Mouse (Mus musculus): Measurements from ENCODE around the gene Rbm47. TPM values are rescaled to one million over a fixed set of nuclear protein-coding genes. Genes with fewer than 3 reads are reported as not detected.

Gene Rbm47
- polyA plus RNA-seq, 1 experiment from 2014 or later, result 7.8 TPM

DNA sequence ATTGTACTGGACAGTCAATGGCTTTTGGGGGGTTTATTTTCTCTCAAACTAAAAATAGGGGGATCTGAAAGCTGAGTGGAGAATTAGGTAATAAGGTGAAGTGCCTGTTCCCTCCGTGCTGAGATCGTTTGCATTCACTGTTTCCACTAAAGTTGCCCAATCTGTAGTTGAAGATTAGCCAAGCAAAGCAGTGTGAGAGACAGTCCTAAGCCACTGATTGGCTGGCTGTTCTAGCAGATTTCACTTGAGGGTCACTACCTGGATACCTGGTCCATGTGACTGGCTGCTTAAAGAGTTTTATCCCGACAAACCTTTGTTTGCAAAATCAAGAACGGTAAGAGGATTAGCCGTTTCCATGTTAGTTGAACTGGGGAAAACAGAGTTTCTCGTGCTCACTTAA, 58.7 kb downstream of the Rbm47 start:
- no peak for ATAC-seq (ENCODE audit: low FRiP score)
- Histone ChIP-seq H3K4me2 (no peak overlapping the region), H3K9me3 (no peaks in the 10 kb centered on the region), H3K4me1 (replicated peaks) (no peaks in the 10 kb centered on the region), H3K27me3 (no peaks in the 10 kb centered on the region), H3K9ac (no peak overlapping the region), H3K36me3 (no peaks in the 10 kb centered on the region), H3K27ac (no peak overlapping the region), H3K4me3 (no peak overlapping the region)
- WGBS, result 71% methylated on average over 6 of the region's 6 CpGs

DNA sequence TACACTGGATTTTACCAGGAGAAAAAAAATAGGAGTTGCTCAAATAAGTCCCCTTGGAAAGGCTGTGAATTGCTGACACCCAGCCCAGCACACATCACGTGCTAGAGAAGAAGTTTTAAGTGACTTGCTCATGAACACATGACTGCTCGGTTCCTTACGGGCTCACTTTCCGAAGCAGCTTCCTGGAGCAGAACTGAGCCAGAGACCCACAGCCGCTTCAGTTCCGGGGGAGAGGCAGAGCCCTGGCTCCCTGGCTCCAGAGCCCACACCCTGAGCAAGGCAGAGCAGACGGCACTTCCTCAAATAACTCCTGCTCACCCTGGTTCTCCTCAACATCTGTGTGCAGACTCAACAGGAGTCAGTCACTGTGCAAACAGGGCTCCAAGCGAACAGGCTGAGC, 60.9 kb downstream of the Rbm47 start:
- Histone ChIP-seq H3K9ac (no peak overlapping the region), H3K4me1 (replicated peaks) (no peaks in the 10 kb centered on the region), H3K36me3 (no peaks in the 10 kb centered on the region), H3K9me3 (no peaks in the 10 kb centered on the region), H3K27ac (no peak overlapping the region), H3K4me2 (no peak overlapping the region), H3K27me3 (no peaks in the 10 kb centered on the region), H3K4me3 (no peak overlapping the region)
- 88% methylated on average over 8 of the region's 8 CpGs for WGBS
- ATAC-seq (ENCODE audit: low FRiP score), result no peak

DNA sequence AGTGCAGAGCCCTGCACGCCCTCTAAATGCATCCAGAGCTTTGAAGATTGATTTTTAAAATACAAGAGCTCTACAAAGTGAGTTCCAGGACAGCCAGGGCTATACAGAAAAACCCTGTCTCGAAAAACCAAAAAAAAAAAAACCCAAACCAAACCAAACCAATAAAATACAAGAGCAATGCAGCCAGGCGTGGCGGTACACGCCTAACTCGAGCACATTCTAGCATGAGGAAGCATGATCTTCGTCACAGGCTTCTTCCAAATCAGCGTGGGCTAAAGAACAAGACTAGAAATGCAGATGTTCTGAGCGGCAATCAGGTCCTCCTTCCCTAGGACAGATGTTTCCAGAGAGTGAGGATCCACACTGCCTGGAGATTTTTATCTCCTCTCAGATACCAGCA, 66.5 kb downstream of the Rbm47 start:
- WGBS, result 86% methylated on average over 9 of the region's 9 CpGs
- Histone ChIP-seq H3K4me3 (no peak overlapping the region), H3K9ac (no peak overlapping the region), H3K36me3 (no peaks in the 10 kb centered on the region), H3K9me3 (no peaks in the 10 kb centered on the region), H3K27me3 (no peaks in the 10 kb centered on the region), H3K4me1 (replicated peaks) (no peaks in the 10 kb centered on the region), H3K27ac (no peak overlapping the region), H3K4me2 (no peak overlapping the region)
- no peak for ATAC-seq (ENCODE audit: low FRiP score)

DNA sequence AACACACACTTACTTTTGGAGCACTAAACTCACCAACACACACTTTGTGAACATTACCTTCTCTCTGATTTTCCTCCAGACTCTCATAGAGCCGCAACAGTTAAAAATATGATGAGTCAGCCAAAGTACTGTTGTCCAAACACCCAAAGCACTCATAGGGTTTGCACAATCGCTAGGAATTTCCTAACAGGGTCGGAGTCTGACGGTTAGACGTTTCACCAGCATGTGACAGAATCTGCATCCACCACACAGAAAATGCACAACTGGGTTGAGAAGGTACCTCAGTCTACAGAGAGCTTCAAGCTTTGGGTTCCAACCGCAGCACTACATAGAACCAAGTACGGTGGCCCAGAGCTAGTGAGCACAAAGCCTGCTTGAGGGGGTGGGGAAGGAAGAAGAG, 67.0 kb downstream of the Rbm47 start:
- Histone ChIP-seq H3K9me3 (no peaks in the 10 kb centered on the region), H3K4me1 (replicated peaks) (no peaks in the 10 kb centered on the region), H3K4me2 (no peak overlapping the region), H3K27me3 (no peaks in the 10 kb centered on the region), H3K27ac (no peak overlapping the region), H3K4me3 (no peak overlapping the region), H3K9ac (no peak overlapping the region), H3K36me3 (no peaks in the 10 kb centered on the region)
- ATAC-seq (ENCODE audit: low FRiP score), result no peak
- WGBS, result 92% methylated on average over 7 of the region's 7 CpGs

DNA sequence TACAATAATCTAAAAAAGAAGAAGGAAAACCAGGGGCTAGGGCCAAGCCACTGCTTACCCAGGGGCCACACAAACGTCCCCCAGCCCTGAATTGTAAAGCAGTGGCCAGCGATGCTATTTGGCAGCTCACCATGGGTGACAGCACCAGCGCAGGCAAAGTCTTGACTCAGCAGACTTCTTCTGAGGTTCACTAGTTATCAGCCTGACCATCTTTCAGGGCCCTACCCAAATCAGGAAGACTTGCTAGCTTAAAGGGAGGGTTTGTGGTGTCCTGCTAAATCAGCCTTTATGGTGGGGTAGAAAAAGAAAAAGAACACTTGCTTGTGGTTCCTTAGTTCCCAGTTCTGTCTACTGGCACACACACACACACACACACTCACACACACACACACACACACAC, 67.6 kb downstream of the Rbm47 start:
- Histone ChIP-seq H3K36me3 (no peaks in the 10 kb centered on the region), H3K9ac (no peak overlapping the region), H3K27me3 (no peaks in the 10 kb centered on the region), H3K4me2 (no peak overlapping the region), H3K9me3 (no peaks in the 10 kb centered on the region), H3K4me3 (no peak overlapping the region), H3K27ac (no peak overlapping the region), H3K4me1 (replicated peaks) (0 out of 2 replicates have a peak, but pooled peaks cover 2% of the 10 kb centered on the region)
- no peak for ATAC-seq (ENCODE audit: low FRiP score)
- WGBS, result 86% methylated on average over 3 of the region's 3 CpGs

DNA sequence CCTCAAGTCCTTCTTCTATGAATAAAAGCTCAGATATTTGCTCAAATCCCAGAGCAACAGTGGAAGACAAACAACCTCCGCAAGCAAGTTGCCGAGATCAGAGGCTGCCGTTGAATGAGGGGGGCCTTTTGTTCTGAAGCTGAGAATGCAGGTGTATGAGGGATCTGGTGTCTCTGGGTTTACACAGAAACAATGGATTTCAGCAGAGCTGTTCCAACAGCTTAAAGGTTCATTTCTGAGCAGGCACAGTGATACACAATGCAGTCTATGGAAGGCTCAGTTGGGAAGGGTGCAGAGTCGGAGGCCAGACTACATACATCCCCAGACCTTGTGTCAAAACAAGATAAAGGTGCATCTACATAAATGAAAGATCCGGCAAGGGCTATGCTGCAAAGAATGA, 69.5 kb downstream of the Rbm47 start:
- no peak overlapping the region for H3K4me2 ChIP-seq
- H3K27me3 ChIP-seq, result no peaks in the 10 kb centered on the region
- no peak overlapping the region for H3K4me3 ChIP-seq
- 75% methylated on average over 5 of the region's 5 CpGs for WGBS
- H3K4me1 ChIP-seq (replicated peaks), result 0 out of 2 replicates have a peak, but pooled peaks cover 3% of the 10 kb centered on the region
- H3K36me3 ChIP-seq, result no peaks in the 10 kb centered on the region
- H3K9ac ChIP-seq, result no peak overlapping the region
- H3K9me3 ChIP-seq, result no peaks in the 10 kb centered on the region
- ATAC-seq (ENCODE audit: low FRiP score), result no peak
- H3K27ac ChIP-seq, result no peak overlapping the region

DNA sequence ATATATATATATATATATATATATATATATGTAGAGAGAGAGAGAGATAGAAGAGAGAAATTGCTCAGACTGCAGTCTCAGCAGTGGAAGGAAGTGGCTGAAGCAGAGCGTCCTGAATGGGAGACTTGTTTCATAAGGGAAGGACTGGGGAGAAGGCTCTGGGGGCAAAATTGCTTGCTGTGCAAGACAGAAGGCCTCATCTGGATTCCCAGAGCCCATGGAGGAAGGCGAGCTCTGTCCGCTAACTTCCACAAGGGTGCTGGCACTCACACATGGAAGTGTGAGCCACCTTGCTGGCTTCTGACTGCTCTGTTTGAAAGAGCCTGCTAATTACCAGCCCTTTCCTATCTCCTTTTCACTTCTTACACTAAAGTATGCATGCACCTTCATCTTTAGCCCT, 70.1 kb downstream of the Rbm47 start:
- H3K27me3 ChIP-seq, result no peaks in the 10 kb centered on the region
- no peak overlapping the region for H3K4me3 ChIP-seq
- no peak overlapping the region for H3K9ac ChIP-seq
- H3K36me3 ChIP-seq, result no peaks in the 10 kb centered on the region
- 0 out of 2 replicates have a peak, but pooled peaks cover 3% of the 10 kb centered on the region for H3K4me1 ChIP-seq (replicated peaks)
- H3K4me2 ChIP-seq, result no peak overlapping the region
- ATAC-seq (ENCODE audit: low FRiP score), result no peak
- WGBS, result 96% methylated on average over 3 of the region's 3 CpGs
- H3K27ac ChIP-seq, result no peak overlapping the region
- no peaks in the 10 kb centered on the region for H3K9me3 ChIP-seq

DNA sequence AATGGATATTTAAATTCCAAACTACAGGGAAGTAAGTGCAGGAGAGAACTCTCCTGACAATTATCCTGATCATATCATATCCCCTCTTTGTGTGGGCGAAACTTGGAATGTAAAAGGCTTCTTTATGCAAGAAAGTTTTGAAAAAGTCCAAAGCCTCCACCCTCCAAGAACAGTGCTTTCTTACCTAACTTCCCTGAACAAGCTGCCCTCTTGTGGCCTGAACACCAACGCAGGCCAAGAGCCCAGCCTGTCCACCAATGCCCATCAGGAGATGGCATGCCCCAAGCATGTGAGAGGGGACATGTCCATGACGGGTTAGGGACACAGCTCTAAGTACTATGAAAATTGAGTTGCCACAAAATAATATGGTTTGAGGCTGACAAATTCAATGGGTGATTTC, 71.3 kb downstream of the Rbm47 start:
- no peaks in the 10 kb centered on the region for H3K27me3 ChIP-seq
- H3K4me1 ChIP-seq (replicated peaks), result 0 out of 2 replicates have a peak, but pooled peaks cover 3% of the 10 kb centered on the region
- no peak overlapping the region for H3K4me2 ChIP-seq
- H3K27ac ChIP-seq, result no peak overlapping the region
- 76% methylated on average over 3 of the region's 3 CpGs for WGBS
- H3K9ac ChIP-seq, result no peak overlapping the region
- no peaks in the 10 kb centered on the region for H3K9me3 ChIP-seq
- no peaks in the 10 kb centered on the region for H3K36me3 ChIP-seq
- H3K4me3 ChIP-seq, result no peak overlapping the region
- ATAC-seq (ENCODE audit: low FRiP score), result no peak

DNA sequence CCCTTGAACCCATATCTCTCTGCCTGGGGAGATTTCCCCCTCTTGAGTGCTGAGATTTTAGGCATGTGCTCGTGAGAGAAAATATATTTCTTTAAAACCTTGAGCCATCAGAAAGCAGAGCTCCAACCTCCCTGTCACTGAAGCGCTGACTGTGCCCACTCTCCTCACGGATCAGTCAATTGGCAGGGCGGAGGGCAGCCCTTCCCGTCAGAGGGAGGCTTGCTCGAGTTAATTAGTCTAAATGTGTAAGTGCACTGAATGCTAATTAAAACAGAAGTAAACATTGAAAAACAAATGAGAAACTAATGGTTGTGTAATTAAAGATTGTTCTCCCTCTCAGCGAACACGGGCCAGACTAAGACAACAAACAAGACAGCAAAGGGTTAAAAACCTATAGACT, 72.6 kb downstream of the Rbm47 start:
- no peaks in the 10 kb centered on the region for H3K36me3 ChIP-seq
- no peak overlapping the region for H3K27ac ChIP-seq
- no peak overlapping the region for H3K9ac ChIP-seq
- H3K9me3 ChIP-seq, result no peaks in the 10 kb centered on the region
- H3K4me2 ChIP-seq, result no peak overlapping the region
- no peak overlapping the region for H3K4me3 ChIP-seq
- ATAC-seq (ENCODE audit: low FRiP score), result no peak
- 63% methylated on average over 8 of the region's 8 CpGs for WGBS
- H3K27me3 ChIP-seq, result no peaks in the 10 kb centered on the region
- H3K4me1 ChIP-seq (replicated peaks), result 0 out of 2 replicates have a peak, but pooled peaks cover 3% of the 10 kb centered on the region

DNA sequence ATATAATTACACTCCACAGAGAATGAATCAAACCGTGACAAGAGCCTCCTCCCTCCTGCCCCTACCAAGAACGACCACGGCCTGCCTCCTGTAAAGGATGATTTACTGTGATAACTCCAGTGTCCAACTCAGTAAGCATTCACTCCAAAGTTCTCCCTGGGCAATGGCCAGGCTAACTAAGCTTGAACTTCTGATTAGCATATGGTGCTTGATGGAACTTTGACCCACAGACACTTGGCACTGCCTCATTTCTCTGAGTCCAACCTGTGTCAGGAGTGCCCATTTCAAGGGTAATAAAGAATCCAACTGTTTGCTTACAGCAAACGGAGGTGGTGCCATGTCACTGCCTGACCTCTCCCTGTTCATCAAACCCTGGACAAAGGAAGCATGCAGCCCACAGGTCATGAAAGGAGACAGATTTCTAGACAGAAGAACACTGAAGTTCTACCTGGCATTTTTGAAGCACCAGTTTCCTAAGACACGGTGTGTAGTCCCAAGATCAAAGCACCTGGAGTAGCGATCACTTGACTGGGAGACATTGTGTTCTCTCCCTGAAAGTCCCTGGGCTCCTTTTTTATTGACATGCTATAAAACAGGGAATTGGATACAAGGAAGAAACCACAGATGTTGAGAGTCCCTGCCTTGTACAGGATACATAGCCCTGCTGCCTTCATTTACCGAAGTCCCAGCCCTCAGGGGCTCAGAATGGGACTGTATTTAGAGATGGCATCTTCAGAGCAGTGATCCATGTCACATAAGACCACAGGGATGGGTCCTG, 74.6 kb downstream of the Rbm47 start:
- Histone ChIP-seq H3K27me3 (no peaks in the 10 kb centered on the region), H3K4me2 (no peak overlapping the region), H3K36me3 (no peaks in the 10 kb centered on the region), H3K4me3 (no peak overlapping the region), H3K27ac (no peak overlapping the region), H3K9me3 (no peaks in the 10 kb centered on the region), H3K4me1 (replicated peaks) (0 out of 2 replicates have a peak, but pooled peaks cover 3% of the 10 kb centered on the region), H3K9ac (no peak overlapping the region)
- no peak for ATAC-seq (ENCODE audit: low FRiP score)
- 80% methylated on average over 7 of the region's 7 CpGs for WGBS

DNA sequence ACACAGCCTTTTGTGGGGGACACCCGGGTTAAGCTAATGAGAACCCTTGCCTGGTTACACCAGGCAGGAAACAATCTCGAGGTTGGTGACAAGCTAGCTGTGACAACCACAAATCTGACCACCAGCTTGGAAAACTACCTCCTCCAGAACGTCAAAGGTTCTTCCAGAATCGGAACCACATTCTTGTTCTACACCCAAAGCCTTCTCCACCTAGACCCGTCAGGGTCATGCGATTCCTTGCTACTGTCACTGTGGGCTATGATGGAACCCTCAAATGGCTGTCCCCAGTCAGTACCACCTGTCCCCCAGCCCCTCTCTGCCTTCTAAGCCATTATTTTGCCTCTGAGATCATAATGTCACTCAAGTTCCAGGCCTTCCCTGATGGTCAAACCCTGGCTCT, 76.8 kb downstream of the Rbm47 start:
- no peak overlapping the region for H3K4me2 ChIP-seq
- WGBS, result 91% methylated on average over 6 of the region's 6 CpGs
- no peak for ATAC-seq (ENCODE audit: low FRiP score)

DNA sequence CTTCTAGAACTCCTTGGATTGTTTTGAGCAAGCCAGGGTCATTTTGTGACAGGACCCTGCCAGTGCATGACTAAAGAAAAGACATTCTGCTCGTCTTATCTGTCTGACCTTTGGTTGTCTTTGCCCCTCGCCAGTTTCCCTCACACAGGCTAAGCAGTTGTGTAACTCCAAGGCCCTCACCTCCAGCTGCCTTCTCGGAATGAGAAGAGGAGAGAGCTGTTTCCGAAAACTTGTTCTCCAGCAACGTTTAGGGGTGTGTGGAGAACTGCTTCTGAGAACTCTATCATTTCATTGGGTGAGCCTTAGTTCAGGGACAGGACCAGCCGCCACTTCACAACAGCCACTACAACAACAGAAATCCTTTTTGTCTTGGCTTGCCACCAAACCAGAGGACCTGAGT, 77.8 kb downstream of the Rbm47 start:
- H3K36me3 ChIP-seq, result no peaks in the 10 kb centered on the region
- H3K4me2 ChIP-seq, result no peak overlapping the region
- H3K4me1 ChIP-seq (replicated peaks), result no peaks in the 10 kb centered on the region
- 60% methylated on average over 6 of the region's 6 CpGs for WGBS
- H3K4me3 ChIP-seq, result no peak overlapping the region
- no peak for ATAC-seq (ENCODE audit: low FRiP score)
- H3K27ac ChIP-seq, result no peak overlapping the region
- no peaks in the 10 kb centered on the region for H3K27me3 ChIP-seq
- no peaks in the 10 kb centered on the region for H3K9me3 ChIP-seq
- no peak overlapping the region for H3K9ac ChIP-seq

More for the DNA sequence above, 76.8 kb downstream of the Rbm47 start:
- Histone ChIP-seq H3K4me1 (replicated peaks) (0 out of 2 replicates have a peak, but pooled peaks cover 3% of the 10 kb centered on the region), H3K9ac (no peak overlapping the region), H3K4me3 (no peak overlapping the region), H3K36me3 (no peaks in the 10 kb centered on the region), H3K27me3 (no peaks in the 10 kb centered on the region), H3K9me3 (no peaks in the 10 kb centered on the region), H3K27ac (no peak overlapping the region)

DNA sequence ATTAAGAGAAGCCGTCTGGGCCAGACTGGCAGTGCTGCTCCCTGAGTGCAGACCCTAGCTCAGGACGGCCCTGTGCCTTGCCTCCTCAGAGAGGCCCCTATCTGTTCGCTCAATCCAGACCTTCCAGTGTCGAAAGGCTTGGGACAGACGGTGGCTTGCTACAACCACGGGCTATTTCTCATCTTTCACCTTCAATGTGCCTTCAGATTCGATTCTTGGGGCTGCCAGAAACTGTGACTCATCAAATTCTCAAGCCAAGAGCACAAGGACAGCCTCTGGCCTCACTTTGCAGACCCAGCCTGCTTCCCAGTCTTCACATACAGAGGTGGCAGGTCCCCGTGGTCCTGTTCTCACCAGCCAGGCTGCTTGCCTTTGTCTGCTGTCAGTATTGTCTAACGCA, 82.9 kb downstream of the Rbm47 start:
- H3K4me1 ChIP-seq (replicated peaks), result no peaks in the 10 kb centered on the region
- no peaks in the 10 kb centered on the region for H3K36me3 ChIP-seq
- H3K27ac ChIP-seq, result no peak overlapping the region
- no peaks in the 10 kb centered on the region for H3K9me3 ChIP-seq
- WGBS, result 70% methylated on average over 9 of the region's 9 CpGs
- no peak for ATAC-seq (ENCODE audit: low FRiP score)
- H3K4me3 ChIP-seq, result no peak overlapping the region
- H3K4me2 ChIP-seq, result no peak overlapping the region
- no peak overlapping the region for H3K9ac ChIP-seq
- H3K27me3 ChIP-seq, result no peaks in the 10 kb centered on the region
